Mouse (Mus musculus): ENCODE results near the gene Hoxa3. TPM values are rescaled to one million over a fixed set of nuclear protein-coding genes. Genes with fewer than 3 reads are reported as not detected.

Hoxa3 gene
- 0.70 and 1.2 TPM in 2 replicates for polyA plus RNA-seq (2016; fragmentation: Nextera tagmentation; extraction: Ambion mirVana)

- no peak within 1 kb of the TSS for H3K27ac ChIP-seq
- H3K27me3 ChIP-seq = peaks cover 95% of the 10 kb centered on the region
- no peak within 1 kb of the TSS for H3K4me3 ChIP-seq
- 3% methylated on average over 38 of the region's 38 CpGs for WGBS
- no peak within 1 kb of the TSS for H3K9ac ChIP-seq
- peaks cover 5% of the 10 kb centered on the region for H3K4me1 ChIP-seq
- H3K36me3 ChIP-seq = no peaks in the 10 kb centered on the region
- no peak within 1 kb of the TSS for H3K4me2 ChIP-seq (replicated peaks)
- no peaks in the 10 kb centered on the region for H3K9me3 ChIP-seq
- no peak for ATAC-seq (ENCODE audit: insufficient number of reproducible peaks, insufficient read depth, low FRiP score, low TSS enrichment)
Observed at GRCm38 (mm10) chr6:52213119-52213986, at the start of gene Hoxa3, which contains the start of gene Gm28308. TSS of gene Hoxa3 (minus strand) at chr6:52213336. TSS of gene Gm28308 (minus strand) at chr6:52213339.

GRCm38 (mm10) chr6:52262463-52263320 lies 49.6 kb upstream of the Hoxa3 start:
- H3K9me3 ChIP-seq = no peaks in the 10 kb centered on the region
- ATAC-seq (ENCODE audit: insufficient number of reproducible peaks, insufficient read depth, low FRiP score, low TSS enrichment) = no peak
- no peak overlapping the region for H3K27ac ChIP-seq
- H3K27me3 ChIP-seq = peaks cover 92% of the 10 kb centered on the region
- no peaks in the 10 kb centered on the region for H3K36me3 ChIP-seq
- no peak overlapping the region for H3K4me3 ChIP-seq
- peaks cover 4% of the 10 kb centered on the region; the same call in 1 of the 2 replicates for H3K4me1 ChIP-seq
- no peak overlapping the region for H3K9ac ChIP-seq
- H3K4me2 ChIP-seq (replicated peaks) = no peak overlapping the region
- WGBS = 1% methylated on average over 24 of the region's 24 CpGs

- H3K4me2 ChIP-seq (replicated peaks) = no peak overlapping the region
Observed at GRCm38 (mm10) chr6:52261751-52262462, 48.8 kb upstream of the Hoxa3 start.

GRCm38 (mm10) chr6:52260654-52261575 lies 47.8 kb upstream of the Hoxa3 start, which contains the start of gene Hoxa13:
TSS of gene Hoxa13 (minus strand) at chr6:52260880.
- no peaks in the 10 kb centered on the region for H3K9me3 ChIP-seq
- under 1% methylated on average over 39 of the region's 72 CpGs for WGBS
- ATAC-seq (ENCODE audit: insufficient number of reproducible peaks, insufficient read depth, low FRiP score, low TSS enrichment) = peak; percentile 64; the same call in 1 of the 2 replicates
- peak within 1 kb of the TSS; percentile 34 for H3K4me3 ChIP-seq
- H3K27ac ChIP-seq = no peak within 1 kb of the TSS
- peak within 1 kb of the TSS; percentile 53 for H3K4me2 ChIP-seq (replicated peaks)
- peaks cover 88% of the 10 kb centered on the region for H3K27me3 ChIP-seq
- H3K36me3 ChIP-seq = no peaks in the 10 kb centered on the region
- H3K4me1 ChIP-seq = peaks cover 4% of the 10 kb centered on the region; the same call in 1 of the 2 replicates
- H3K9ac ChIP-seq = no peak within 1 kb of the TSS

More at GRCm38 (mm10) chr6:52261751-52262462, 48.8 kb upstream of the Hoxa3 start:
- Histone ChIP-seq H3K36me3 (no peaks in the 10 kb centered on the region), H3K4me1 (peaks cover 4% of the 10 kb centered on the region; the same call in 1 of the 2 replicates), H3K27ac (no peak overlapping the region), H3K9me3 (no peaks in the 10 kb centered on the region), H3K27me3 (peaks cover 92% of the 10 kb centered on the region), H3K4me3 (0 out of 2 replicates have a peak overlapping the region, but pooled peaks have one; percentile 9), H3K9ac (no peak overlapping the region)
- 3% methylated on average over 9 of the region's 9 CpGs for WGBS
- no peak for ATAC-seq (ENCODE audit: insufficient number of reproducible peaks, insufficient read depth, low FRiP score, low TSS enrichment)

DNA sequence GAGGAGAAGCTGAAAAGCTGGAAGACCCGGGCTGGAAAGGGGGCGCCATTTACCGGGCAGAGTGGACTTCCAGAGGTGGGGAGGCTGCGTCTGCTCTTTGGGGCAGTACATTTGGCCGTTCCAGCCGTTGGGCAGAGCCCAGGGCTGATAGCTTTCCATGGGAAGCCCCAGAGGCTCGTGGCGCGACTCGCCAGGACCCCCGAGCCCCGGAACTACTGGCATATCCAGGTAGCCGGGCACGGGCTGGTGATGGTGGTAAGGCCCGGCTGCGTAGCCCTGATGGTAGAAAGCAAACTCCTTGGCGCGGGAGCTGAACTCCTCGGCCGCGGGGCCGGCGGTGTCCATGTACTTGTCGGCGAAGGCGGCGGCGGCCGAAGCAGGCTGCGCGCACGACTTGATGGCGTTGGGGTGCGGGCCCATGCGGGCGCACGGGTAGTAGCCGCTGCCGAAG lies 46.7 kb upstream of the Hoxa3 start:
- peak overlapping the region; percentile 53; the same call in 1 of the 2 replicates for H3K4me2 ChIP-seq (replicated peaks)
- H3K4me1 ChIP-seq = peaks cover 4% of the 10 kb centered on the region; the same call in 1 of the 2 replicates
- under 1% methylated on average over 39 of the region's 39 CpGs for WGBS
- no peak overlapping the region for H3K9ac ChIP-seq
- peak overlapping the region; percentile 5; the same call in 1 of the 2 replicates for H3K4me3 ChIP-seq
- H3K36me3 ChIP-seq = no peaks in the 10 kb centered on the region
- H3K27me3 ChIP-seq = peaks cover 86% of the 10 kb centered on the region
- H3K27ac ChIP-seq = no peak overlapping the region
- ATAC-seq (ENCODE audit: insufficient number of reproducible peaks, insufficient read depth, low FRiP score, low TSS enrichment) = no peak
- H3K9me3 ChIP-seq = no peaks in the 10 kb centered on the region

- Histone ChIP-seq H3K27me3 (peaks cover 82% of the 10 kb centered on the region), H3K4me2 (replicated peaks) (no peak overlapping the region), H3K9ac (no peak overlapping the region), H3K4me3 (peak overlapping the region; percentile 5; the same call in 1 of the 2 replicates), H3K4me1 (peaks cover 4% of the 10 kb centered on the region; the same call in 1 of the 2 replicates), H3K36me3 (no peaks in the 10 kb centered on the region), H3K27ac (no peak overlapping the region), H3K9me3 (no peaks in the 10 kb centered on the region)
- WGBS = under 1% methylated on average over 24 of the region's 25 CpGs
- no peak for ATAC-seq (ENCODE audit: insufficient number of reproducible peaks, insufficient read depth, low FRiP score, low TSS enrichment)
Observed at GRCm38 (mm10) chr6:52259081-52259790, 46.1 kb upstream of the Hoxa3 start.

DNA sequence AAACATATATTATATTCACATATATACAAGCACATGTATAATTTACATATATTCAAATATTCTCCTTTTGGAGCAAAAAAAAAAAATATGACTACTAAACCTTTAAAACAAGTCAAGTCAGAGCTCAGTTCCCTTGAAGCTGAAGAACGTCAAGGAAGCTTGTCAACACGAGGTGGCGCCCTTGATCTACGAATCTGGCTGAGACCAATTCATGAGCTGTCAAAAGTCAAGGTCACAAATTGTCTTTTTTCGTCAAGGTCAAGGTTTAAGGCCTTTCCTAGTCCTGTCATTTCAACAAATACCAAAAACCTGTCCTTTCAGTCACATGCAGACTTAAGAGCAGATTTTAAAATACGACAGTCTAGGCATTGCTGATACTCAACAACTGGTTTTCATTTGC lies 43.8 kb upstream of the Hoxa3 start:
- Histone ChIP-seq H3K9me3 (no peaks in the 10 kb centered on the region), H3K4me1 (peaks cover 8% of the 10 kb centered on the region; the same call in 1 of the 2 replicates), H3K36me3 (no peaks in the 10 kb centered on the region), H3K27ac (no peak overlapping the region), H3K9ac (no peak overlapping the region), H3K4me2 (replicated peaks) (no peak overlapping the region), H3K27me3 (peaks cover 81% of the 10 kb centered on the region), H3K4me3 (no peak overlapping the region)
- under 1% methylated on average over 6 of the region's 6 CpGs for WGBS
- ATAC-seq (ENCODE audit: insufficient number of reproducible peaks, insufficient read depth, low FRiP score, low TSS enrichment) = no peak

DNA sequence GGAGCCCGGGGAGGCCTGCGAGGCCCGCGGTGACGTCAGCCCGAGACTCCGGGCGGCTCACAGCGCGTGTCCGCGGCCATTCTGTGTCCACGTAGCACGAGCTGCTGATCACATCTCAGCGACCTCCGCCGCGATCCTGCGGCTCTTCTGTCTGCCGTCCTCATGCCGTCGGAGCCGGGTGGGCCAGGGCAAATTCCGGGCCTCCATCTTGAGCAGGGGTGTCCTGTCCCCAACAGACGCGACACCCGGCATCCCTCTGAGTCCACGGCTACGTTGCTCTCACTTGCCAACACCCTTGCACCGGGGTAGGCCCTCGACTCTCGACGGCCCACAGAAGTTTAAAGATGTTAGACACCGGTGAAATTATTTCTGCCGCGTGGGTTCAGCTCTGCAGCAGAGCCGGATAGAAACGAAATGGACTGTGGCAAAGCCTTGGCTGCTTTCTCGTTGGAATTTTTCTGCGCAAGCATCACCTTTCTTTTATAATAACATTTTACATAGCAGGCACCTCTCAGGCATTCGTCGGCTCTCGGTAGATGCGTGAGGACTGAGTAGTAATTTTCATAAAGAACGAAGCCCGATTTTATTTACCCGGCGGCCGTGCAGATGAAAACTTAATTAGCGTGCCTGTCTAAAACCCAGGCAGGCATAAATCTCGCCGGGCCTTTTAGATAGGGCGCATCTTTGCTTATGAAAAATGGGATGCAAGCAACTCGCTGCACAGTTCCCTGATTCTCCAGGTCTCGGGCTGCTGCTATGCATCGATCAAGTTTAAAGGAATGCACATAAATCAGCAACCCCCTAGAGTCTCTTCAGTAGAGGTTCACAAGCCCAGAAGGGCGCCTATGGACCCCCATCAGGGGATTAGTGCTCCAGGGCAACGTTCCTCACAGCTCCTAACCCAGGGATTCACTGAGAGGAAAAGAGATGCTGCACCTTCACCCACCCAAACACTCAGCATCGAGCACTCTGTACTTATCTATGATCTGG lies 40.7 kb upstream of the Hoxa3 start:
- Histone ChIP-seq H3K4me2 (replicated peaks) (no peak overlapping the region), H3K9ac (no peak overlapping the region), H3K27me3 (peaks cover 83% of the 10 kb centered on the region), H3K4me3 (no peak overlapping the region), H3K36me3 (no peaks in the 10 kb centered on the region), H3K9me3 (no peaks in the 10 kb centered on the region), H3K4me1 (0 out of 2 replicates have a peak, but pooled peaks cover 4% of the 10 kb centered on the region), H3K27ac (no peak overlapping the region)
- no peak for ATAC-seq (ENCODE audit: insufficient number of reproducible peaks, insufficient read depth, low FRiP score, low TSS enrichment)
- WGBS = 1% methylated on average over 59 of the region's 59 CpGs

GRCm38 (mm10) chr6:52252775-52253376 lies 39.7 kb upstream of the Hoxa3 start:
- no peaks in the 10 kb centered on the region for H3K9me3 ChIP-seq
- no peak overlapping the region for H3K27ac ChIP-seq
- H3K4me2 ChIP-seq (replicated peaks) = no peak overlapping the region
- ATAC-seq (ENCODE audit: insufficient number of reproducible peaks, insufficient read depth, low FRiP score, low TSS enrichment) = no peak
- no peak overlapping the region for H3K4me3 ChIP-seq
- 0 out of 2 replicates have a peak, but pooled peaks cover 4% of the 10 kb centered on the region for H3K4me1 ChIP-seq
- under 1% methylated on average over 35 of the region's 35 CpGs for WGBS
- H3K27me3 ChIP-seq = peaks cover 83% of the 10 kb centered on the region
- no peak overlapping the region for H3K9ac ChIP-seq
- H3K36me3 ChIP-seq = no peaks in the 10 kb centered on the region
